Mouse (Mus musculus) cerebellum, adult 2 months (tissue): Measurements from ENCODE around the gene Rusc2. TPM values are rescaled to one million over a fixed set of nuclear protein-coding genes. Genes with fewer than 3 reads are reported as not detected.
A peak's percentile ranks its signal among the peaks of the same experiment; 100 is the strongest.

ENCODE experiments used
- DNase-seq, 2 experiments: peaks; one replicate each; pipeline ENCODE4 v3.0.0; 2021
- H3K27ac ChIP-seq: fragments of 200-500 bp; 2 replicates; pipeline ENCODE4 v1.5.1; 2012; ENCODE audit warnings: low read length, control low read depth, inconsistent platforms; ENCODE audit not compliant: insufficient read depth
- H3K27me3 ChIP-seq: fragments of 200-500 bp; 2 replicates; pipeline ENCODE4 v1.6.1; 2012; ENCODE audit warnings: inconsistent platforms, mild to moderate bottlenecking, low read length, moderate library complexity; ENCODE audit not compliant: control insufficient read depth, insufficient read depth
- H3K4me1 ChIP-seq: fragments of 200-500 bp; 2 replicates; pipeline ENCODE4 v1.6.1; 2011; ENCODE audit warnings: low read length; ENCODE audit not compliant: control insufficient read depth, insufficient read depth
- H3K4me3 ChIP-seq: fragments of 200-500 bp; replicated peaks from 2 replicates; pipeline ENCODE3; 2011; ENCODE audit warnings: mild to moderate bottlenecking, low read depth, low read length, control low read depth; ENCODE audit not compliant: insufficient read depth
- CTCF ChIP-seq: fragments of 200-500 bp; IDR thresholded peaks from 2 replicates; pipeline ENCODE4 v1.5.1; 2011; ENCODE audit warnings: low read depth, mild to moderate bottlenecking, control low read depth, low read length, moderate library complexity, borderline replicate concordance; ENCODE audit not compliant: insufficient read depth
- POLR2A ChIP-seq: fragments of 200-500 bp; IDR thresholded peaks from 2 replicates; pipeline ENCODE4 v1.6.1; 2011; ENCODE audit warnings: low read length, control low read depth, borderline replicate concordance; ENCODE audit not compliant: insufficient read depth
- WGBS: fragments of 180-500 bp; shearing (Covaris S2); methylation state at CpG from one replicate; pipeline ENCODE4 v1.1.7; 2018; 5-methylcytosine and 5-hydroxymethylcytosine counted together
- polyA plus RNA-seq: library from polyadenylated mRNA; depleted of rRNA; stranded (reverse); fragments of >200 nt; gene quantifications from 2 replicates; pipeline ENCODE4 v1.2.3, GENCODE M21; 2012

The Rusc2 gene
- polyA plus RNA-seq, 1 experiment = 65.8 TPM

GRCm38 (mm10) chr4:43389390-43389789 is 7.6 kb downstream of the Rusc2 start:
- Histone ChIP-seq H3K27ac (peak overlapping the region; percentile 5; the same call in 1 of the 2 replicates), H3K4me3 (no peak overlapping the region), H3K4me1 (peaks cover 11% of the 10 kb centered on the region; the same call in 1 of the 2 replicates), H3K27me3 (no peaks in the 10 kb centered on the region)
- TF ChIP-seq CTCF (no peak), POLR2A (no peak)
- WGBS = 85% methylated on average over 2 of the region's 2 CpGs
- DNase-seq = no peak

- peak overlapping the region; percentile 5 for H3K27ac ChIP-seq
- WGBS = 35% methylated on average over 9 of the region's 9 CpGs
- no peak overlapping the region for H3K4me3 ChIP-seq
- H3K27me3 ChIP-seq = no peaks in the 10 kb centered on the region
- peaks cover 16% of the 10 kb centered on the region for H3K4me1 ChIP-seq
- TF ChIP-seq CTCF (no peak), POLR2A (no peak)
- DNase-seq = peak in 1 of 2 experiments; percentile 50
Measured at GRCm38 (mm10) chr4:43389845-43390440, 8.2 kb downstream of the Rusc2 start.

GRCm38 (mm10) chr4:43391521-43392050 is 9.8 kb downstream of the Rusc2 start:
- Histone ChIP-seq H3K4me3 (no peak overlapping the region), H3K4me1 (peaks cover 16% of the 10 kb centered on the region), H3K27ac (no peak overlapping the region), H3K27me3 (no peaks in the 10 kb centered on the region)
- no peak for DNase-seq
- TF ChIP-seq POLR2A = no peak
- no peak for TF ChIP-seq CTCF
- 79% methylated on average over 3 of the region's 3 CpGs for WGBS

GRCm38 (mm10) chr4:43394345-43394891 is 12.6 kb downstream of the Rusc2 start:
- H3K27me3 ChIP-seq = no peaks in the 10 kb centered on the region
- H3K4me1 ChIP-seq = peaks cover 24% of the 10 kb centered on the region
- H3K27ac ChIP-seq = peak overlapping the region; percentile 76
- 31% methylated on average over 15 of the region's 15 CpGs for WGBS
- TF ChIP-seq POLR2A = 0 out of 2 replicates have a peak, but pooled peaks have one; percentile 19
- no peak for TF ChIP-seq CTCF
- H3K4me3 ChIP-seq = no peak overlapping the region
- peak; percentile 67 to 75 for DNase-seq

GRCm38 (mm10) chr4:43395147-43395546 is 13.4 kb downstream of the Rusc2 start:
- Histone ChIP-seq H3K27me3 (no peaks in the 10 kb centered on the region), H3K4me3 (no peak overlapping the region), H3K4me1 (peaks cover 25% of the 10 kb centered on the region), H3K27ac (peak overlapping the region; percentile 76; the same call in 1 of the 2 replicates)
- 92% methylated on average over 5 of the region's 5 CpGs for WGBS
- DNase-seq = no peak
- no peak for TF ChIP-seq CTCF
- no peak for TF ChIP-seq POLR2A

GRCm38 (mm10) chr4:43395836-43396235 is 14.1 kb downstream of the Rusc2 start:
- H3K27ac ChIP-seq = no peak overlapping the region
- 82% methylated on average over 9 of the region's 9 CpGs for WGBS
- no peaks in the 10 kb centered on the region for H3K27me3 ChIP-seq
- no peak for TF ChIP-seq POLR2A
- no peak for TF ChIP-seq CTCF
- H3K4me1 ChIP-seq = peaks cover 27% of the 10 kb centered on the region
- no peak for DNase-seq
- H3K4me3 ChIP-seq = no peak overlapping the region

- no peak for DNase-seq
- WGBS = 90% methylated on average over 5 of the region's 5 CpGs
- peaks cover 27% of the 10 kb centered on the region for H3K4me1 ChIP-seq
- TF ChIP-seq CTCF (no peak), POLR2A (no peak)
- no peaks in the 10 kb centered on the region for H3K27me3 ChIP-seq
- no peak overlapping the region for H3K4me3 ChIP-seq
- no peak overlapping the region for H3K27ac ChIP-seq
Measured at GRCm38 (mm10) chr4:43396381-43396780, 14.6 kb downstream of the Rusc2 start.

GRCm38 (mm10) chr4:43398014-43398413 is 16.2 kb downstream of the Rusc2 start:
- H3K4me3 ChIP-seq = no peak overlapping the region
- DNase-seq = no peak
- peaks cover 33% of the 10 kb centered on the region for H3K4me1 ChIP-seq
- H3K27me3 ChIP-seq = no peaks in the 10 kb centered on the region
- peak overlapping the region; percentile 52 for H3K27ac ChIP-seq
- 70% methylated on average over 4 of the region's 4 CpGs for WGBS
- TF ChIP-seq POLR2A = no peak
- TF ChIP-seq CTCF = no peak
